Mouse (Mus musculus) hindlimb bud, embryonic 11.5 days (tissue): ENCODE results near the gene Zfp113.

Experiments used
- DNase-seq: peaks from one replicate; pipeline ENCODE4 v3.0.0-alpha.2; 2012; ENCODE audit warnings: low read depth, low spot score; ENCODE audit errors: extremely low spot score

The Zfp113 gene

DNA sequence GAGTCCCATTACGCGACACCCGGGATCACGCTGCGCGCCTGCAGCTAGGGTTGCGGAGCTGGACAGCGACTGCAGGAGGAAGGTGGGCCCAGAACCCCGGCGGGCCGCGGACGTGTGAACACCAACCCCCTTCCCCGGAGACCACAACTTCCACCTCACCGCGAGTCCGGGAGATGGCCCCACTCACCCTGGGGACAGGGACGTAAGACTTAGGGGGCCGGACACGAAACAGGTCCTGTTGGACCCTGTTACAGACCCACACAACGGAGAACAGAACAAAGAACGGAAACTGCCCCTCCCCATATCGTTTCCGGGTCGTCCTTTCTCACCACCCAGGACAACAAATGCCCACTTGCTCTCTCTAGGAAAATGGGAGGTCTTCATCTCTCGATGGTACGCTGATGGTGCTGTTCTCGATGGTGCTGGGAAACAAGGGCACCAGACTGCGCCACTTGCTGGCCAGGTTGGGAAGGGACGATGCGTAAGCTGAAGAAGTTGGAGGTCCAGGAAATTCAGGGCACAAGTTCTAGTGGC lies at the start of gene Zfp113:
Gene Zfp113, minus strand, starts transcription at position 302 of the 534 bp plus-strand sequence.
- DNase-seq = peak; percentile 95

DNA sequence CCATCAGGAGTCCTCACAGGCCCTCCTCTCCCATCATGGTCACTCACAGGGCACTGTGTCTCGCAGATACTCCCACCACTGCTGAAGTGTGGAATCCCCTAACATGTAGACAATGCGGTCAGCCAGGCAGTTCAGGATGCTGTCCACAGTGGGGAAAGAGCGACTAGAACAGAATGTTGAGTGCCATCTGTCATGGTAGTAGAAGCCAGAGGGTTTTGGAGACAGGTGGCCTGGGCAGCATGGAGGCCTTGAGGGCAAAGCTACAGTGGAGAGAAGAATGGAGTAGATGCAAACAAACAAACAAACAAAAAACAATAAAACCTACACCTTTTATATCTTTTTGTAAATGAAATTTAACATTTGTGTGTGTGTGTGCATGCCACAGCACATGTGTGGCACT lies 46.5 kb upstream of the Zfp113 start:
- no peak for DNase-seq

DNA sequence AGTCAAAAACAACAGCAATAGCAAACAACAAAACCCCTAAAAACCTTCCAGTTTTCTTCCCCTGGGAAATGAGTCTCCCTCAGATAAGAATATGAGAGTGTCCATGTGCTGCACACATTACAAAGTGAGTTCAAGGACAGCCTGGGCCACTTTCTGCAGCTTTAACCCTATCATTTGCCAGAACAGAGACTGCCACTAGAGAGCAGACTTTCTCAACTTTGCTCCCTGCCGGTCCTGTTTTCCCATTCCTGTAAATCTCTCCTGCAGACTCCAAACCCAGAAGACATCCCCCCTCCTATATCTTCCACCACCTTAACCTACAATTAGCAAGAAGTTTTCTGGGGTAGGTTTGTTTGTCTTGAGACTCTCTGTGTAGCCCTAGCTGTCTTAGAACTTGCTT lies 44.0 kb upstream of the Zfp113 start:
- DNase-seq = no peak

DNA sequence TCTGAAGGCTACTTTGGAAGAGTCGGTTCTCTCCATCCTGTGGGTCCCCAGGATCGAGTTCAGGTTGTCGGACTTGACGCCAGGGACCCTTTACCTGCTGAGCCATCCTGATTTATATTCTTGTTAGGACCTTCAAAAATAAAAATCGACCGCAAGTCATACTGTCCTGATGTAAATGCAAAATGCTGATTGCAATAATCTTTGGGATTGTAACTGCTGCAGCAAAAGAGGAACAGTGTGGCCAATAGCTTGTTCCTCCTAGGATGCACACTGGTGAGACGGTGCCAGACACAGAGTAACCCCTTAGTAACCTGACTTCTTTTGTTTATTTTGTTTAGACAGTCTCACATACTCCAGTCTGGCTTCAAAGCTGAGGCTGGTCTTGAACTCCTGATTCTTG lies 39.9 kb upstream of the Zfp113 start:
- DNase-seq = no peak

GRCm38 (mm10) chr5:138194755-138195345 lies 39.3 kb upstream of the Zfp113 start:
- DNase-seq = no peak

DNA sequence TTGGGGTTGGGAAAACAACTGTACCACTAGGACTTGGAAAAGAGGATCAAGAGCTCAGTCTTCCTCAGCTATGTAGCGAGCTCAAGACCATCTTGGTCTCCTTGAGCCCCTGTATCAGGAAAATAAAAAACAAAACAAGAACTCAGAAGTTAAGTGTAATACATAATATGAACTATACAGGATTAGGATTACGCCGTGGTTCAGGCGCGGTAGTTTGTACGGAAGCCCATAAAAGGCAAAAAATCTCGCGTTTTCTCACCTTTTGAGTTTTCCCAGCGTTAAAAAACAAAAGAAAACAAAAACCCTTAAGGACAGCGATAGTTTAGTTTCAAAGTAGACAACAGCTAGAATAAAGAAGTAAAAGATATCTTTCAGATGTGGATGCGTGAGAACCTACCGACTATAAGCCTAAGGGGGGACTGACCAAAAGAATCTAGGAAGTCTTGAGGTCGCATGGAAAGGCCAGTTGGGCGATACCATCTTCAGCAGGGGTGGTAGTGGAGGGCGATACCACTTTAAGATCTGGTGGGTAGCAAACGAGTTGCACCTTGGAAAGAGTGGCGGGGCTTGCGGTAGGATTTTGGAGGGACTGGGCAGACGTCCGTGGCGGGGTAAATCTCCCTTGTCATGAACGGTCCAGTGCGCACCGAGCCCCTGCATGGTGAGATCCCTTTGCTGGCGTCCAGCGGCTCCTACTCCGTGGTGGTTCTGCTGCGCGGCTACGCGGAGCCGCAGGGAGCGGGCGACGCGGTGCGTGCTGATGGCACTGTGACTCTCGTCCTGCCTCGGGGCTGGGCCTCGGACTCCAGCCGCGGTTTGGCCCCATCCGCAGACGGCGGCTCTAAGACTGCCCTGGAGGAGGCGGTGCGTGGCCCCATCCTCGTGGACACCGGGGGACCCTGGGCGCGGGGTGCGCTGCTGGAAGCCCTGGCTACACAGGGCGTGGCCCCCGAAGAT lies 38.5 kb upstream of the Zfp113 start, which contains the start of gene Mblac1:
Gene Mblac1, plus strand, starts transcription at position 544 of the 957 bp plus-strand sequence.
- DNase-seq = peak; percentile 94

DNA sequence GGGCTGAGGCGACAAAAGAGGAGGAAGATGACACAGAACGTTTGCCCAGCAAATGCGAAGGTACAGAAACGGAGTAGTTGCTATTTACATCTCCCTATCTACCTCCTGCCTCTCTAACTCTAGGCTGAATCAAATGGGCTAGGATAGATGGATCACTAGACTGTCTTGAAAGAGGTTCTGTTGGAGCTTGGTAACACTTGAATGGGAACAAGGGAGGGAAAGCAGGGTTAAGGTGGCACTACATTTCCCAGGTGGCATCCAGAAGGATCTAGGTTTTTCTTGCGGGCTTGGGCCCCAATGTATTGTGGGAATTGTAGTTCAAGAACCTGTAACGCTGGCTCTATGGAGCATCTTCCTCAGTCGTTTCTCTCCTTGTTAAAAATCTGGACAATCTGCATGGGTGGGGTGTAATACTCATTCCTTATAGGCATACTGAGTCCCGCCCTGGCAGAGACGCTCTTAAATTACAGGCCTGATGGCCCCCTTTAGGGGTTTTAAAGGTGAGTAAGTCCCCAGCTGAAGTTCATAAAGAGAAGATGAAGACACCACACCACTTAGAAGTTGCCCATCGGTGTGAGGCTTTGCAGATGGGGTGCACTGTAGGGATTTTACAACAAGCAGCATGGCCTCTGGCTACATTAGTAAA lies 32.2 kb upstream of the Zfp113 start:
- peak; percentile 82 for DNase-seq

DNA sequence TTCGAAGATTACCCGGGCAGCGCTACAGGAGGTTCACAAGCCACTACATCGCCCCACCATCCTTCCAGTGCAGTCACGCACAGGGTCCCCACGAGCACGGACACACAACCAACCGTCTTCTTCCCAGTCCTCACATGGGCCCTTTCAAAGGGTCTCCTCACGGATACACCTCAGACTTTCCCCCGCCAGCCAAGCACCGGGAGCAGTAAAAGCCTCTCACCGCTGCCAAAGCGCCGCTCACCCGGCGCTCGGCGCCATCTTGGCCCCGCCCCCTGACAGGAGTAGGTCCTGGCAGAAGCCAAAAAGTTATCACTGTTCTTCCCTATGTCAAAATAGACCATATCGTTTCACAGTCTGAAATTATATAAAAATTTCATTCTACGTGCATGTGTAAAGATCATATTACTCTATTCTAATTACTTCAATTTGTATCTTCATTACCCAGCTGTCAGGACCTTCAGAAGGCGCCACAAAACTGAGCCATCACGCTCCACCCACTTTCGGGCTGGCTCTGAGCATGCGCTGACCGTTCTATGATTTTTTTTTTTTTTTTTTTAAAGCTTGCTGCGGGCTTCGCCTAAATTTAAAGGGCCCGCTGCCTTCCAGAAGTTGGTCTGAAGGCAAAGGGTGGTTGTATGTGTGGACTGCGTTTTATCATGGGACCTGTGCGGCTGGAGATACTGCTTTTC lies 31.6 kb upstream of the Zfp113 start, which contains the start of the genes Taf6 and Cnpy4:
Gene Taf6, minus strand, starts transcription at position 502 of the 689 bp plus-strand sequence.
Gene Cnpy4, plus strand, starts transcription at position 536 of the 689 bp plus-strand sequence.
- peak; percentile 94 for DNase-seq

DNA sequence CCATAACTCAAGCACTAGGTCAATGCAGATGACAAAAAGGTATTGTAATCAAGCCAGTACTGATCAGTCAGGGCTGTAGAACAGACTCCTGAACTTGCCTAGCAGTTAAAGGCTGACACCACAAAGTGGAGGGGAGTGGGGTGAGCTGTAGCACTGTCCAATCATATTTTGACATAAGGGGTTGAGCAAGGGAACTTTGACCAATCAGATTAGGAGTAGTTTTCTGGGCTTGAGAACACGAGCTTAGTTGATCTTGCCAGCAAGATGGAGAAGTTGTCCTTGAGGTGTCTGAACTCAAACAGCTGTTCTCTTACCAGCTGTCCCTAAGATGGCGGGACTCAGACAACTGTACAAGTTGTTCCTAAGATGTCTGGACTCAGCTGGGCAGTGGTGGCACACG lies 17.7 kb upstream of the Zfp113 start:
- DNase-seq = no peak

GRCm38 (mm10) chr5:138171695-138172491 lies 16.3 kb upstream of the Zfp113 start, which contains the start of the genes Ap4m1 and Mcm7:
Gene Ap4m1 (plus strand): TSS chr5:138172002.
Gene Mcm7 (minus strand): TSS chr5:138172422.
- DNase-seq = peak; percentile 86

GRCm38 (mm10) chr5:138170936-138171561 lies 15.5 kb upstream of the Zfp113 start:
- DNase-seq = peak; percentile 87

DNA sequence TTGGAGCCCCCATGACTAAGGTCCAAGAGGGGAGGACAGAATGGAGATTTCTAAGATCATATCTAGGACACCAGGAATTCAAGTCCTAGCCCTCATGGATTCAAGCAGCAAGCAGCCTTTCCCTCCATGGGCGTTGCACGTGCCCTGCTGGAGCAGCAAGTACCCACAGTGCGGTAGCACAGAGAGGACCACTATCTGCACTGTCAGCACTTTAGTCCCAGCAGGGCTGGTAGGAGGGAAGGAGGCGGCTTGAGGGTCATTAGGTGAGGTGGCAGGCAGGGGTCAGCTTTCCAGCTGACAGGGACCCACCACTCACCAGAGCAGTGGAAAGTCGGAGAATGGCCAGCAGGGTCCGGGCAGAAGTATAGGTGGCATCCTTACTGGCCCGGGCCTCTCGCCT lies 10.1 kb upstream of the Zfp113 start:
- no peak for DNase-seq

- no peak for DNase-seq
These were observed 8.1 kb upstream of the Zfp113 start for GRCm38 (mm10) chr5:138163610-138164009.

DNA sequence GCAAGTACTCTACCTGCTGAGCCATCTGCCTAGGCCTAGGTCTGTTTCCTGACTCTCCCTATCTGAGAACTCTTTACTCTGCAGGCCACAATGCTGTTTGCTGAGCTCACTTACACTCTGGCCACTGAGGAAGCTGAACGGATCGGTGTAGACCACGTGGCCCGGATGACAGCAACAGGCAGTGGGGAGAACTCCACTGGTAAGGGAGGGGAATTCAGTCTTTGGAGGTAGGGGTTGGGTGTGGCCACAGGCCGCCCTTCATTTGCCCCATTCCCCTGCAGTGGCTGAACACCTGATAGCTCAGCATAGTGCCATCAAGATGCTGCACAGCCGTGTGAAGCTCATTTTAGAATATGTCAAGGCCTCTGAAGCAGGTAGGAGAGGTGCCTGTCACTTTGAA lies 7.5 kb upstream of the Zfp113 start:
- no peak for DNase-seq

- peak; percentile 44 for DNase-seq
These were observed 5.5 kb upstream of the Zfp113 start, which contains the start of gene Cops6 for GRCm38 (mm10) chr5:138160842-138161665. Gene Cops6 (plus strand): TSS chr5:138161071.

DNA sequence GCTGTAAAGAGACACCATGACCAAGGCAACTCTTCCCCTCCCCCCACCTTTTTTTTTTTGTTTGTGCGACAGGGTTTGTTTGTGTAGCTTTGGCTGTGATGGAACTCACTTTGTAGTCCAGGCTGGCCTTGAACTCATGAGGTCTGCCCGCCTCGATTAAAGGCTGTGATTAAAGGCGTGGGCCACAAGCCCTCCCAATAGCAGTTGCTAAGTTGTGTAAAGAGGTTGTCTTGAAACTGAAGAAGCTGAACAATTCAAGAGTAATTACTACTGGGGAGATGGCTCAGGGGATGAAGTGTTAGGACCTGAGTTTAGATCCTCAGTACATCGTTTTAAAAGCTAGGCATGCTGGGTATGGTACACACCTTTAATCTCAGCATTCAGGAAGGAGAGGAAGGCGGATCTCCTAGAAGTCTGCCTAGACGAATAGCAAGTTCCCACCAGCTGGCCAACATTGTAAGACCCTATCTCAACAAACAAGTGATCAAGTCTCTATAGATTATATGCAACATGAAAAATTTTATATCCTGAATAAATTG lies 4.7 kb upstream of the Zfp113 start:
- no peak for DNase-seq

DNA sequence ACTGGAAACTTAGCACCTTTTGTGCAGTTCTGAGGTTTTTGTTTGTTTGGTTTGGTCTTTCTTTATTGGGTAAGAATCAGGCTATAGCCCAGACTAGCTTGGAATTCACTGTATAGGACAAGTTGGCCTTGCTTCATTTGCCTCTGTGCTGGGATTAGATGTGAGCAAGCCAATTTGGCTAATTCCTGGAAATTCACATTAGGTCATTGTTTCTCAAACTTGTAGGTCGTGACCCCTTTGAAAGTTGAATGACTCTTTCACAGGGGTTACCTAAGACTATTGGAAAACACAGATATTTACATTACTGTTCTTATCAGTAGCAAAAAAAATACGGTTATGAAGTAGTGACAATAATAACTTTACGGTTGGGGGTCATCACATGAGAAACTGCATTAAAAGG lies 1.2 kb downstream of the Zfp113 start:
- DNase-seq = no peak

DNA sequence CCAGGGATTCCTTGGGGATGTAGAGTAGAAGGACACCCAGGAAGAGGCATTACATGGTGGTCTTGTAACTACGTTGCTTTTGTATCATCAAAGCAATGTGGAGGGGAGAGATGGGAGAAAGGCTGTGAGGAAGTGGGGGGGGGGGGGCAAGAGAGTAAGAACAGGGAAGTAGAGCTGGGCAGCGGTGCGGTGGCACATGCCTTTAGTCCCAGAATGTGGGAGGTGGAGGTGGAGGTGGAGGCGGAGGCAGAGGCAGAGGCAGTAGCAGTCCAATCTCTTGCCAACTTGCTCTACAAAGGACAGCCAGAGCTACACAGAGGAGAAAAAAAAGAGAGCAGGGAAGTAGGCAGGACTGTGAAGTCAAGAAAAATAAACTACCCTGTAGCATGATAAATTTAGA lies 17.0 kb downstream of the Zfp113 start:
- DNase-seq = no peak
